Mouse (Mus musculus): ENCODE data around the gene Fv1. TPM values are rescaled to one million over a fixed set of nuclear protein-coding genes. Genes with fewer than 3 reads are reported as not detected.

Fv1 gene
- polyA plus RNA-seq, 1 experiment from 2014 or later: 3.8 TPM

DNA sequence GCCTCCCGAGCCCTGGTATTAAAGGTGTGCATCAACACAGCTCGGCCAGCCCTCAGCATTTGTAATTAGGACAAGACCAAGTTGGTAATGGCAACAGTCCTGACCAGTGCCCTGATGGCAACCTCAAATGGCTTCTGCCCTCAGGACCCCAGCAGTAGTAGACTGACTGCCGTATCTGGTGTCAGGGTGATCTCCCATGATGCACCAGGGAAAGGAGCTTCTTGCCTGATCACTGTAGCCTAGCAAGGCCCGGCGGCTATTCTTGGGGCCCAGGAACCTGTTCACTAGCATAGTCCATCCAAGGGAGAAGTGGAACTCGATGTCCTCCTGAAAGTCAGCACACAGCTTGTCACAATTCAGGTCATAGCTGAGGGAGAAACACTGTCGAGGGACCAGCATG is 13.0 kb downstream of the Fv1 start:
- no peak overlapping the region for H3K4me3 ChIP-seq (replicated peaks; ENCODE audit: low read depth, low read length)
- no peaks in the 10 kb centered on the region for H3K27me3 ChIP-seq (ENCODE audit: insufficient read depth, low read length)
- no peak overlapping the region for H3K4me2 ChIP-seq (ENCODE audit: low read length)
- H3K9ac ChIP-seq (ENCODE audit: low read depth, low read length): no peak overlapping the region
- no peak for DNase-seq (ENCODE audit: low spot score)
- ATAC-seq (replicated peaks; ENCODE audit: low FRiP score, low read depth): no peak
- TF ChIP-seq CTCF (IDR thresholded peaks at IDR 0.05; ENCODE audit: low read depth): no peak
- H3K36me3 ChIP-seq (ENCODE audit: insufficient read depth, low read length): peaks cover 66% of the 10 kb centered on the region
- H3K4me1 ChIP-seq (replicated peaks; ENCODE audit: insufficient read depth, low read length): no peaks in the 10 kb centered on the region
- 98% methylated on average over 7 of the region's 7 CpGs for WGBS
- H3K9me3 ChIP-seq (replicated peaks; ENCODE audit: low read length): no peaks in the 10 kb centered on the region
- H3K27ac ChIP-seq: no peak overlapping the region

DNA sequence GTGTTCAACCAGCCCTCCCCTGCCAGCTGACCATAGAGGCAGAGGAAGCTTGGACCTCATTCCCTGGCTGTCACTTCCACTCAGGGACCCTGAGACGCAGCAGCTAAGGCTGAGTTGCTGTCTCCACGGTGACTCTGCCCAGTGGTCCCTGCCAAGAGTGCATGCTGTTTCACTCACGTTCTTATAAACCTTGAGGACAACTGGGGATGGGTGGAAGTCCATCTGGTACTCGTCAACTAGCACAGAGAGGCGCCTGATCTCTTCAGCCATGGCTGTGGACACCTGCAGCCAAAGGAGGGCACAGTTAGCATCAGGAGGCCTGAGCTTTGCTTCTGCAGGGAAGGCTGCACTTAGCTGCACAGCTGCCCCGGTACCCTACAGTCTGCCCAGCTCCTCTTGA is 14.3 kb downstream of the Fv1 start:
- no peak for ATAC-seq (replicated peaks; ENCODE audit: low FRiP score, low read depth)
- Histone ChIP-seq H3K36me3 (ENCODE audit: insufficient read depth, low read length) (peaks cover 71% of the 10 kb centered on the region), H3K4me2 (ENCODE audit: low read length) (no peak overlapping the region), H3K4me1 (replicated peaks; ENCODE audit: insufficient read depth, low read length) (no peaks in the 10 kb centered on the region), H3K9me3 (replicated peaks; ENCODE audit: low read length) (no peaks in the 10 kb centered on the region), H3K27ac (no peak overlapping the region), H3K9ac (ENCODE audit: low read depth, low read length) (no peak overlapping the region), H3K27me3 (ENCODE audit: insufficient read depth, low read length) (no peaks in the 10 kb centered on the region), H3K4me3 (replicated peaks; ENCODE audit: low read depth, low read length) (no peak overlapping the region)
- WGBS: 78% methylated on average over 6 of the region's 6 CpGs
- no peak for DNase-seq (ENCODE audit: low spot score)
- no peak for TF ChIP-seq CTCF (IDR thresholded peaks at IDR 0.05; ENCODE audit: low read depth)

DNA sequence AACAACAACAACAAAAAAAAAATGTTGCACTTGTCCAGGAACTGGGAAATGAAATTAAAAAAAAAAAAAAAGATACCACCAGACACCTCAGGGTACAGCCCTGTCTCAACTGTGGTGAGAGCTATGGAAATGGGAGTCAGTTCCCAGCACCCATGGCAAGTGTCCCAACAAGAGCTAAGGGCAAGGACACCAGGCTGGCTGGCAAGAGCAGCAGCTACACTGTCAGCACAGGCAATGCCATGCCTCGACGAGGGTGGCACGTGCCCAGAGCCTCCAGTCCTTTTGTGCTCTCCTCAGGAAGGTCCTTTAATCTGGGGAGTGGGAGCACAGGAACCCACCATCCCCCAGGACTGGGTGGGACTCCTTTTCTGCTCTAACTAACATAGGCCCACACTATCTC is 15.4 kb downstream of the Fv1 start:
- no peaks in the 10 kb centered on the region for H3K4me1 ChIP-seq (replicated peaks; ENCODE audit: insufficient read depth, low read length)
- H3K4me2 ChIP-seq (ENCODE audit: low read length): no peak overlapping the region
- 92% methylated on average over 3 of the region's 3 CpGs for WGBS
- H3K36me3 ChIP-seq (ENCODE audit: insufficient read depth, low read length): peaks cover 73% of the 10 kb centered on the region
- no peak overlapping the region for H3K4me3 ChIP-seq (replicated peaks; ENCODE audit: low read depth, low read length)
- DNase-seq (ENCODE audit: low spot score) (no peak), ATAC-seq (replicated peaks; ENCODE audit: low FRiP score, low read depth) (no peak)
- no peaks in the 10 kb centered on the region for H3K9me3 ChIP-seq (replicated peaks; ENCODE audit: low read length)
- H3K27ac ChIP-seq: no peak overlapping the region
- no peaks in the 10 kb centered on the region for H3K27me3 ChIP-seq (ENCODE audit: insufficient read depth, low read length)
- H3K9ac ChIP-seq (ENCODE audit: low read depth, low read length): no peak overlapping the region
- no peak for TF ChIP-seq CTCF (IDR thresholded peaks at IDR 0.05; ENCODE audit: low read depth)

DNA sequence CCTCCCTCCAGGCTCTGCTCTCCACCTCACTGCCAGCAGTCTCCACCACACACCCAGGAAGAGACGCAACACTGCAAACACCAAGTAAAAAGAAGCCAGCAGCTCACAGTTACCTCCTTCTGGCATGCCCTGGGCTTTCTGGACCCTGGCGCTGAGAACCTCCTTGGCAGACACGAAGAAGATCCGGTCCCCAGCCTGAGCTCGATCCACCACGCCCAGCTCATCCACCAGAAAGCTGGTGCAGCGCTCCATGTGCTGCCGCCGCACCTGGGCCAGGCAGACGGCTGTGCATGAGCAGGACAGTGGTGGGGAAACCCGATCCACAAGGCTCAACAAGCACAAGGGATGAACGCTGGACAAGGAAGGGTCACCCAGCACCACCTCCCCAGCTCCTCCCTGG is 17.4 kb downstream of the Fv1 start:
- DNase-seq (ENCODE audit: low spot score) (no peak), ATAC-seq (replicated peaks; ENCODE audit: low FRiP score, low read depth) (no peak)
- H3K9ac ChIP-seq (ENCODE audit: low read depth, low read length): no peak overlapping the region
- no peak overlapping the region for H3K4me2 ChIP-seq (ENCODE audit: low read length)
- no peak for TF ChIP-seq CTCF (IDR thresholded peaks at IDR 0.05; ENCODE audit: low read depth)
- no peaks in the 10 kb centered on the region for H3K4me1 ChIP-seq (replicated peaks; ENCODE audit: insufficient read depth, low read length)
- no peaks in the 10 kb centered on the region for H3K27me3 ChIP-seq (ENCODE audit: insufficient read depth, low read length)
- 88% methylated on average over 12 of the region's 12 CpGs for WGBS
- H3K36me3 ChIP-seq (ENCODE audit: insufficient read depth, low read length): peaks cover 79% of the 10 kb centered on the region
- no peak overlapping the region for H3K4me3 ChIP-seq (replicated peaks; ENCODE audit: low read depth, low read length)
- no peak overlapping the region for H3K27ac ChIP-seq
- no peaks in the 10 kb centered on the region for H3K9me3 ChIP-seq (replicated peaks; ENCODE audit: low read length)

DNA sequence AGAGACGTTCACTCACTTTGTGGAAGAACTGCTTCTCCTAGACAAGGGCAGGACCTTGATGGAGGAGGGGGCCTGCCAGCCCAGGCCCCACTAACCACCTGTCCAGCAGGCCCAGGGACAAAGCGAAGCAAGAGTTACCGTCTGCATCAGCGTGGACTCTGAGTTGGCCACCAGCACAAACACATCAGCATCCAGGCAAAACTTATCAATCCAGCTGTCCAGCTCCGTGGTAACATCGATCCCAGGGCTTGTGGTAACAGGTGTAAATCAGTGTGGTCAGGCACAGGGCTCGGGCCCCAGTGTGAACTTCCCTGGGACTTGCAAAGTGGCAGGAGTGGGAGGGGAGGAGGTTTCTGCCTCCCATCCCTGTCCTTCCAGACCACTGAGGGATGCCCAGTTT is 18.5 kb downstream of the Fv1 start:
- peaks cover 75% of the 10 kb centered on the region for H3K36me3 ChIP-seq (ENCODE audit: insufficient read depth, low read length)
- no peak for ATAC-seq (replicated peaks; ENCODE audit: low FRiP score, low read depth)
- H3K4me1 ChIP-seq (replicated peaks; ENCODE audit: insufficient read depth, low read length): no peaks in the 10 kb centered on the region
- no peak for DNase-seq (ENCODE audit: low spot score)
- no peaks in the 10 kb centered on the region for H3K27me3 ChIP-seq (ENCODE audit: insufficient read depth, low read length)
- no peak for TF ChIP-seq CTCF (IDR thresholded peaks at IDR 0.05; ENCODE audit: low read depth)
- H3K4me3 ChIP-seq (replicated peaks; ENCODE audit: low read depth, low read length): no peak overlapping the region
- H3K4me2 ChIP-seq (ENCODE audit: low read length): no peak overlapping the region
- no peaks in the 10 kb centered on the region for H3K9me3 ChIP-seq (replicated peaks; ENCODE audit: low read length)
- H3K27ac ChIP-seq: no peak overlapping the region
- WGBS: 92% methylated on average over 7 of the region's 7 CpGs
- H3K9ac ChIP-seq (ENCODE audit: low read depth, low read length): no peak overlapping the region

DNA sequence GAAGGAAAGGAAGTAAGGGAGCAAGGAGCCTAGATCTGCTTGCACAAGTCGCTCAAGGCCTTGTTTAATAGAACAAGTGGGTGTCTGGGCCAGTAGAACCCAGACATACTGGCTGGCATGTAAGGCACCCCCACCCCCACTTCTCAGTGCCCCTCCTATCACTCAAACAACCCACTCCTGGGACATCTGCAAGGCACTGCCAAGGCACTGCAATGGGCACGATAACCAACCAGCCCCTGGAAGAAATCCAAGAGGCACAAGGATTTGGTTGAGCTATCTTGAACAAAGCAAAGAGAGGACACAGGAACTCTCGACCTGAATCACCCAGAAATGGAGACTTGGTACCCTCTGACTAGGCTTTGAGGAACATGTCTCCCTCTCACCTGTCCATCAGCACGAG is 19.5 kb downstream of the Fv1 start:
- ATAC-seq (replicated peaks; ENCODE audit: low FRiP score, low read depth) (no peak), DNase-seq (ENCODE audit: low spot score) (no peak)
- H3K36me3 ChIP-seq (ENCODE audit: insufficient read depth, low read length): peaks cover 66% of the 10 kb centered on the region
- no peak overlapping the region for H3K4me2 ChIP-seq (ENCODE audit: low read length)
- H3K27me3 ChIP-seq (ENCODE audit: insufficient read depth, low read length): no peaks in the 10 kb centered on the region
- no peaks in the 10 kb centered on the region for H3K4me1 ChIP-seq (replicated peaks; ENCODE audit: insufficient read depth, low read length)
- no peaks in the 10 kb centered on the region for H3K9me3 ChIP-seq (replicated peaks; ENCODE audit: low read length)
- H3K27ac ChIP-seq: no peak overlapping the region
- no peak for TF ChIP-seq CTCF (IDR thresholded peaks at IDR 0.05; ENCODE audit: low read depth)
- H3K9ac ChIP-seq (ENCODE audit: low read depth, low read length): no peak overlapping the region
- 91% methylated on average over 4 of the region's 4 CpGs for WGBS
- no peak overlapping the region for H3K4me3 ChIP-seq (replicated peaks; ENCODE audit: low read depth, low read length)

DNA sequence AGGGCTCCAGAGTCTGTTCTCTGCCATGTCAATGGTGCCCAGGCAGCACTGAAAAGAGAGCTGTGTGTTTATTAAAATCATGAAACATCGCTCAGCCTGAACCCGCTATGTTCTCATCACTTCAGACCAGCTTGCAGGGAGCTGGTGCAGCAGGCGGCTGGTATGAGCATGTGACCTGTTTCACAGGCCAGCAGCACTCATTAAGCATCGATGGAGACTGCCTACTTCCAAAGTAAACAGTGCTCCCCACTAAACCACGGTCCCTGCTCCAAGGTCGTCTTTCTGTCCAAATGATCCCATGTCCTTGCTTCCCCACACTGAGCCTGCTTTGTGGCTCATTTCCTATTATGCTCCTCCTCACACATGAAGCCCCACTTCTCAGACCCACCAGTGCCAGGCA is 21.6 kb downstream of the Fv1 start:
- H3K4me3 ChIP-seq (replicated peaks; ENCODE audit: low read depth, low read length): no peak overlapping the region
- no peaks in the 10 kb centered on the region for H3K4me1 ChIP-seq (replicated peaks; ENCODE audit: insufficient read depth, low read length)
- no peak for TF ChIP-seq CTCF (IDR thresholded peaks at IDR 0.05; ENCODE audit: low read depth)

More for the DNA sequence above, 21.6 kb downstream of the Fv1 start:
- Histone ChIP-seq H3K27me3 (ENCODE audit: insufficient read depth, low read length) (no peaks in the 10 kb centered on the region), H3K4me2 (ENCODE audit: low read length) (no peak overlapping the region), H3K27ac (no peak overlapping the region), H3K36me3 (ENCODE audit: insufficient read depth, low read length) (peaks cover 52% of the 10 kb centered on the region), H3K9me3 (replicated peaks; ENCODE audit: low read length) (no peaks in the 10 kb centered on the region), H3K9ac (ENCODE audit: low read depth, low read length) (no peak overlapping the region)
- no peak for DNase-seq (ENCODE audit: low spot score)
- ATAC-seq (replicated peaks; ENCODE audit: low FRiP score, low read depth): no peak
- WGBS: 78% methylated on average over 6 of the region's 6 CpGs
